Mouse (Mus musculus): ENCODE measurements around the gene Trabd. TPM values are rescaled to one million over a fixed set of nuclear protein-coding genes. Genes with fewer than 3 reads are reported as not detected.

Trabd gene
- total and polyA plus RNA-seq, 3 experiments: 38.3 to 51.5 (median 48.8) TPM

GRCm38 (mm10) chr15:89070606-89071005 is 4.3 kb upstream of the Trabd start:
- no peaks in the 10 kb centered on the region for H3K36me3 ChIP-seq (ENCODE audit: control insufficient read depth, insufficient read depth, low read length)
- WGBS: 69% methylated on average over 24 of the region's 24 CpGs
- no peaks in the 10 kb centered on the region for H3K79me2 ChIP-seq (replicated peaks; ENCODE audit: control insufficient read depth, insufficient read depth, low read length)
- intact Hi-C loops (cut with DNase I): loop anchor here (10.0 kb wide), 1 partner anchor 246 kb away; no protein-coding TSS in a partner anchor
- H3K27me3 ChIP-seq (ENCODE audit: control insufficient read depth, insufficient read depth, low read length): peaks cover 3% of the 10 kb centered on the region
- no peak for DNase-seq
- H3K4me1 ChIP-seq (ENCODE audit: control insufficient read depth, insufficient read depth, low read length): no peaks in the 10 kb centered on the region; the same call in 1 of the 2 replicates
- H3K9ac ChIP-seq (ENCODE audit: low read depth, low read length): no peak overlapping the region
- no peak for TF ChIP-seq CTCF (IDR thresholded peaks at IDR 0.05)
- no peak for TF ChIP-seq POLR2A (IDR thresholded peaks at IDR 0.05; ENCODE audit: insufficient read depth, low read depth, low read length)
- TF ChIP-seq EP300 (IDR thresholded peaks at IDR 0.05; ENCODE audit: insufficient read depth, low read depth, low read length): no peak
- no peak overlapping the region for H3K4me3 ChIP-seq
- no peak overlapping the region for H3K27ac ChIP-seq

- Histone ChIP-seq H3K27ac (peak overlapping the region; percentile 98), H3K36me3 (ENCODE audit: control insufficient read depth, insufficient read depth, low read length) (no peaks in the 10 kb centered on the region; the same call in 1 of the 2 replicates), H3K79me2 (replicated peaks; ENCODE audit: control insufficient read depth, insufficient read depth, low read length) (peaks cover 2% of the 10 kb centered on the region; the same call in 1 of the 2 replicates), H3K4me1 (ENCODE audit: control insufficient read depth, insufficient read depth, low read length) (peaks cover 13% of the 10 kb centered on the region), H3K27me3 (ENCODE audit: control insufficient read depth, insufficient read depth, low read length) (no peaks in the 10 kb centered on the region), H3K9ac (ENCODE audit: low read depth, low read length) (no peak overlapping the region), H3K4me3 (no peak overlapping the region)
- WGBS: 51% methylated on average over 10 of the region's 10 CpGs
- TF ChIP-seq CTCF (IDR thresholded peaks at IDR 0.05): no peak
- TF ChIP-seq POLR2A (IDR thresholded peaks at IDR 0.05; ENCODE audit: insufficient read depth, low read depth, low read length): no peak
- TF ChIP-seq EP300 (IDR thresholded peaks at IDR 0.05; ENCODE audit: insufficient read depth, low read depth, low read length): peak; percentile 69; the same call in 1 of the 2 replicates
- intact Hi-C loops (cut with DNase I): loop anchor here (10.0 kb wide), 1 partner anchor 249 kb away; no protein-coding TSS in a partner anchor
- DNase-seq: peak in 1 of 2 experiments; percentile 64
These were observed 826 bp upstream of the Trabd start for GRCm38 (mm10) chr15:89073993-89074603.

GRCm38 (mm10) chr15:89075478-89076147 is 689 bp downstream of the Trabd start:
- intact Hi-C loops (cut with DNase I): loop anchor here (1.0 to 10.0 kb wide), 4 partner anchors 14 to 251 kb away; partner anchors contain the start of genes Ppp6r2 and Selenoo
- WGBS: under 1% methylated on average over 49 of the region's 59 CpGs
- peaks cover 13% of the 10 kb centered on the region for H3K4me1 ChIP-seq (ENCODE audit: control insufficient read depth, insufficient read depth, low read length)

GRCm38 (mm10) chr15:89076156-89076731 is 1.3 kb downstream of the Trabd start:
- Histone ChIP-seq H3K4me1 (ENCODE audit: control insufficient read depth, insufficient read depth, low read length) (peaks cover 13% of the 10 kb centered on the region), H3K79me2 (replicated peaks; ENCODE audit: control insufficient read depth, insufficient read depth, low read length) (peaks cover 2% of the 10 kb centered on the region; the same call in 1 of the 2 replicates), H3K36me3 (ENCODE audit: control insufficient read depth, insufficient read depth, low read length) (no peaks in the 10 kb centered on the region; the same call in 1 of the 2 replicates), H3K27ac (peak overlapping the region; percentile 91), H3K27me3 (ENCODE audit: control insufficient read depth, insufficient read depth, low read length) (no peaks in the 10 kb centered on the region), H3K4me3 (peak overlapping the region; percentile 74), H3K9ac (ENCODE audit: low read depth, low read length) (peak overlapping the region; percentile 93)
- intact Hi-C loops (cut with DNase I): loop anchor here (1.0 to 10.0 kb wide), 2 partner anchors 13 to 251 kb away; partner anchors contain the start of gene Selenoo
- WGBS: under 1% methylated on average over 35 of the region's 39 CpGs
- DNase-seq: peak in 1 of 2 experiments; percentile 65
- TF ChIP-seq CTCF (IDR thresholded peaks at IDR 0.05): no peak
- TF ChIP-seq POLR2A (IDR thresholded peaks at IDR 0.05; ENCODE audit: insufficient read depth, low read depth, low read length): no peak
- TF ChIP-seq EP300 (IDR thresholded peaks at IDR 0.05; ENCODE audit: insufficient read depth, low read depth, low read length): no peak

More at GRCm38 (mm10) chr15:89075478-89076147, 689 bp downstream of the Trabd start:
- Histone ChIP-seq H3K27me3 (ENCODE audit: control insufficient read depth, insufficient read depth, low read length) (no peaks in the 10 kb centered on the region), H3K9ac (ENCODE audit: low read depth, low read length) (peak overlapping the region; percentile 79), H3K4me3 (peak overlapping the region; percentile 74), H3K27ac (peak overlapping the region; percentile 98), H3K79me2 (replicated peaks; ENCODE audit: control insufficient read depth, insufficient read depth, low read length) (peaks cover 2% of the 10 kb centered on the region; the same call in 1 of the 2 replicates), H3K36me3 (ENCODE audit: control insufficient read depth, insufficient read depth, low read length) (no peaks in the 10 kb centered on the region; the same call in 1 of the 2 replicates)
- no peak; the same call in 1 of the 2 replicates for TF ChIP-seq EP300 (IDR thresholded peaks at IDR 0.05; ENCODE audit: insufficient read depth, low read depth, low read length)
- peak; percentile 43 for TF ChIP-seq CTCF (IDR thresholded peaks at IDR 0.05)
- peak; percentile 80 for TF ChIP-seq POLR2A (IDR thresholded peaks at IDR 0.05; ENCODE audit: insufficient read depth, low read depth, low read length)
- DNase-seq: peak; percentile 92 to 93

- no peaks in the 10 kb centered on the region; the same call in 1 of the 2 replicates for H3K36me3 ChIP-seq (ENCODE audit: control insufficient read depth, insufficient read depth, low read length)
- 0 out of 2 replicates have a peak overlapping the region, but pooled peaks have one; percentile 11 for H3K4me3 ChIP-seq
- DNase-seq: peak; percentile 48 to 68
- peak overlapping the region; percentile 36 for H3K27ac ChIP-seq
- no peaks in the 10 kb centered on the region for H3K27me3 ChIP-seq (ENCODE audit: control insufficient read depth, insufficient read depth, low read length)
- WGBS: 24% methylated on average over 9 of the region's 9 CpGs
- intact Hi-C loops (cut with DNase I): loop anchor here (10.0 kb wide), 1 partner anchor 254 kb away; no protein-coding TSS in a partner anchor
- H3K4me1 ChIP-seq (ENCODE audit: control insufficient read depth, insufficient read depth, low read length): peaks cover 13% of the 10 kb centered on the region
- H3K9ac ChIP-seq (ENCODE audit: low read depth, low read length): peak overlapping the region; percentile 12
- TF ChIP-seq POLR2A (IDR thresholded peaks at IDR 0.05; ENCODE audit: insufficient read depth, low read depth, low read length): 0 out of 2 replicates have a peak, but pooled peaks have one; percentile 24
- no peak for TF ChIP-seq EP300 (IDR thresholded peaks at IDR 0.05; ENCODE audit: insufficient read depth, low read depth, low read length)
- TF ChIP-seq CTCF (IDR thresholded peaks at IDR 0.05): no peak
- peaks cover 3% of the 10 kb centered on the region; the same call in 1 of the 2 replicates for H3K79me2 ChIP-seq (replicated peaks; ENCODE audit: control insufficient read depth, insufficient read depth, low read length)
These were observed 3.4 kb downstream of the Trabd start for GRCm38 (mm10) chr15:89078208-89078836.

Data from heart, adult 2 months (tissue).